Mouse (Mus musculus) embryonic fibroblast, embryonic 13.5 days (primary cell): ENCODE measurements at regions not wholly inside any gene's neighbourhood (a gene's known extent, or its start where the extent isn't known, plus 50 kb on each side); places are given as distances from the start of the nearest gene placed in this dataset.
A peak's percentile ranks its signal among the peaks of the same experiment; 100 is the strongest.

Experiments
- H3K27ac ChIP-seq: 2 replicates; pipeline ENCODE4 v1.5.1; 2012; ENCODE audit warnings: low read length, control low read depth, inconsistent platforms; ENCODE audit not compliant: insufficient read depth
- H3K4me1 ChIP-seq: 2 replicates; pipeline ENCODE4 v1.6.1; 2011; ENCODE audit warnings: low read length; ENCODE audit not compliant: control insufficient read depth, insufficient read depth
- H3K4me3 ChIP-seq: 2 replicates; pipeline ENCODE4 v1.5.1; 2011; ENCODE audit warnings: mild to moderate bottlenecking, control low read depth, low read length; ENCODE audit not compliant: insufficient read depth
- CTCF ChIP-seq: IDR thresholded peaks from 2 replicates; pipeline ENCODE4 v1.5.1; 2011; ENCODE audit warnings: mild to moderate bottlenecking, control low read depth, low read length, moderate library complexity, borderline replicate concordance; ENCODE audit not compliant: insufficient read depth
- POLR2A ChIP-seq: IDR thresholded peaks from 2 replicates; pipeline ENCODE4 v1.6.1; 2011; ENCODE audit warnings: low read depth, mild to moderate bottlenecking, control low read depth, low read length, moderate library complexity

DNA sequence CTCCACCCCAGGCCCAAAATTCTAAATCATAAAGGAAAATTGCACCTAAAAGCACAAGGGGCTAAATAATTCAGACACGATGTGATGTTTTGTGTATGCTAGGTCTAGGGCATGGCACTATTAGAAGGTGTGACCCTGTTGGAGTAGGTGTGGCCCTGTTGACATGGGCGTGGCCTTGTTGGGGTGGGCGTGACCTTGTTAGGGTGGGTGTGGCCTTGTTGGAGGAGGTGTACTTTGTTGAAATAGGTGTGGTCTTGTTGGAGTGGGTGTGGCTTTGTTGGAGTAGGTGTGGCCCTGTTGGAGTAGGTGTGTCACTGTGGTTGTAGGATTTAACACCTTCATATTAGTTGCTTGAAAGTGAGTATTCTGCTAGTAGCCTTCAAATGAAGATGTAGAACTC, 114.1 kb downstream of the Cryba4 start:
- Histone ChIP-seq H3K4me3 (no peak overlapping the region), H3K27ac (no peak overlapping the region), H3K4me1 (no peaks in the 10 kb centered on the region)
- TF ChIP-seq CTCF (no peak), POLR2A (no peak)

DNA sequence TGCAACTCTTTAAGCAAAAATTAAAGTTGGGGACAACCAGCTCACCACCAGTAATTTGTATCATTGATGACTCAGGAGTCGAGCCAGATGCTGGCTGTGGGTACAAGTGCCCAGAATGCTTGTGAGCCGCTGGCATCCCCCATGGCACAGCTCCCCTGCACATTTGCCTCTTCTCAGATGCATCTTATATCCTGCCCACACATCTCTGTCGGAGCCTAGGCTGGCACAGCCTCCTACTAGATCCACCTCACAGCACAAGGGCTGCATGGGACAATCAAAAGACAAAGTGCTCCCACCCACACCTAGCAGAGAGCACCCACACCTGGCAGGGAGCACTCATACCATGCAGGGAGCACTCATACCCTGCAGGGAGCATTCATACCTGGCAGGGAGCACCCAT, 109.6 kb downstream of the Cryba4 start:
- TF ChIP-seq POLR2A (no peak), CTCF (no peak)
- H3K4me1 ChIP-seq, result no peaks in the 10 kb centered on the region
- H3K4me3 ChIP-seq, result no peak overlapping the region
- no peak overlapping the region for H3K27ac ChIP-seq

DNA sequence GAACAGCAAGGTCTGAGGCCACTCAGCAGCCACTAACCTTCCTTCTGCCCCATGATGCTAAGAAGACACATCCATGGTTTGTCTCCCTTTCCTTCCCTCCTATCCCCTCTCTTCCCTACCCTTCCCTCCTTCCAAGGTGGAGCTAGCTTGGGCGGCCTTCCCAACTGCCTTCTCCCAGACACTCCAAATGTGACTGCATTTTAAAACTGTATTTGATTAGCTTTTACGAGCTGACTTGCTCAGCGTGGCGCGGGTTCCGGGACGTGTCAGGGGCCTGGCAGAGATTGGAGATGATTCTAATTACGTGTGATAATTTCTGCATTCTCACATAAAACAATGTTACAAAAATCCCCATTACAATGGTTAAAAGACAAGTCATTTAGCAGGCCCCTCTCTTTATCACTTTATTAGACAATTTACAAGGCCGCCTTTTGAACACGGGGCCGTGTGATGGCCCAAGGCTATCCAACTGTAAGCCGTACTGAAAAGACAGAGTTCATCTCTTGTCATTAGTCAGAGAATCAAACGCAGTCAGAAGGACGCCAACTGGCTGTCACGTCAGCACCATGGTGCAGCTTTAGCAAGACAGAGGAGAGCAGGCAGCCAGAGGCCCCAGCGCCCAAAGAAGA, 108.2 kb downstream of the Cryba4 start:
- Histone ChIP-seq H3K4me3 (no peak overlapping the region), H3K27ac (no peak overlapping the region), H3K4me1 (no peaks in the 10 kb centered on the region)
- TF ChIP-seq CTCF (no peak), POLR2A (no peak)

DNA sequence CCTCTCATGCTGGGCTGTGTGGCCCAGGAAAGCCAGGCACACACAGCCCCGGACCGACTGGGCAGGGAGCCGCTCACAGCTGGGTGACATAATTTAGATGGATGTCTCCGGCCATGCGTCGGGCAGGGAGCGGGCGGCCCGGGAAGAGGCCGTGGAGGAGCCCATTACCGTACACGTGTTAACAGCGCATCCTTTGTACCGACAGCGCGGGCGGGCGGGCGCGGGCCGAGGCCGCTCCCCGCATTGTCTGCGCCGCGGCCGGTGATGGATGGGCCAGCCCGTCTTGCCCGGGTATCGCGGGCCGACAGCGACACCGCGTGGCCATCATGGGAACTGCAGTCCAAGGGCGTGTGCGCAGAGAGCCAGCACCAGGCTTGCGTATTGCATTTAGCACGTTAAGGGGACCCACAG, 98.6 kb downstream of the Cryba4 start:
- Histone ChIP-seq H3K4me3 (no peak overlapping the region), H3K27ac (no peak overlapping the region), H3K4me1 (0 out of 2 replicates have a peak, but pooled peaks cover 2% of the 10 kb centered on the region)
- TF ChIP-seq CTCF, result peak; percentile 99
- no peak for TF ChIP-seq POLR2A

DNA sequence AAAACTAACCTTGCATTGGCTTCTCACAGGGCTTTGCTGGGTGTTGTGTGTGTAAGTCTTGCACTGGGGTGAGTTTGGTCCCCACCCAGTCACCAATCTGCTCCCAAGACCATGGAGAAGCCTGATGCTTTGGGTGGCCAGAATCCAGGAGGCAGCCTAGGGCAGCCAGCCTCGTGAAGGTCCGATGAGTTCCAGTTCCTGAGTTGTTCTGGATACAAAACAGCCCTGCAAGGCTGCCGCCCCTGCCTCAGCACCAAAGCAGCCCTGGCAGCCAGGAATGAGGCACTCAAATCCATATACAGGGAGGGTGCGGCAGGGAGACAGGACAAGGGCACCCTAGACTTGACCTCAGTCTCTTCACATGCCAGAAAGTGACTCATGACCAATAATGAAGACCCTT, 97.7 kb downstream of the Cryba4 start:
- TF ChIP-seq CTCF, result no peak
- no peak for TF ChIP-seq POLR2A
- no peak overlapping the region for H3K4me3 ChIP-seq

DNA sequence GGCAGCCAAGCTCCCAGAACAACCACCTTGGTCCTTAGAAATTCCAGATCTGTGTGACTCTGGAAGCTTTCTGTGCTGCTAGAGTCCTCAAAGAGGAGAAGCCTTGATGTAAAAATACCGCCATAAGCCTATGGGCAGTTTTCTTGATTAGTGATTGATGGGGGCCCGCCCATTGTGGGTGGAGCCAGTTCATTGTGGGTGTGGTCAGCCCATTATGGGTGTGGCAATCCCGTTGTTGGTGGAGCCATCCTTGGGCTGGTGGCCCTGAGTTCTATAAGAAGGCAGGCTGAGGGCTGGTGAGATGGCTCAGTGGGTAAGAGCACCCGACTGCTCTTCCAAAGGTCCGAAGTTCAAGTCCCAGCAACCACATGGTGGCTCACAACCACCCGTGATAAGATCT, 97.3 kb downstream of the Cryba4 start:
- no peak overlapping the region for H3K4me3 ChIP-seq
- TF ChIP-seq CTCF (no peak), POLR2A (no peak)
- H3K4me1 ChIP-seq, result 0 out of 2 replicates have a peak, but pooled peaks cover 2% of the 10 kb centered on the region
- no peak overlapping the region for H3K27ac ChIP-seq

More for the DNA sequence above, 97.7 kb downstream of the Cryba4 start:
- Histone ChIP-seq H3K4me1 (0 out of 2 replicates have a peak, but pooled peaks cover 2% of the 10 kb centered on the region), H3K27ac (no peak overlapping the region)

DNA sequence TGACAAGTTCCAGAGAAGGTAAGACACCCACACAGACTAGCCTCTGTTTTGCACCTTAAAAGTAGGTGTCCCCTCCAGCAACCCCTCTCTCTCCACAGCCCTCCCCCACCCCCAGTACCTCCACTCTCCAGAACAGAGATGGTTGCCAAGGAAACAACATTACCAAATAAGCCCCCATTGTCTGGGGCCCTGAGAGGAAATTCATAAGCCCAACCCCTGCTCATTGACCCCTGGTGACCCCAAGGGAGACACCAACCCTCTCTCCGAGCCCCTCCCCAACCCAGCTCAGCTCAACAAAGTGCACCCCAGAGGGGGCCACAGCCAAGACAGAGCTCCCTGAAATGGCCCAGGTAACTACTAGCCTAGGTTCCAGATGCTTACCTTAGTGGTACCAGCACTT, 96.3 kb downstream of the Cryba4 start:
- no peak overlapping the region for H3K4me3 ChIP-seq
- H3K27ac ChIP-seq, result no peak overlapping the region
- TF ChIP-seq CTCF, result no peak
- TF ChIP-seq POLR2A, result no peak
- 0 out of 2 replicates have a peak, but pooled peaks cover 2% of the 10 kb centered on the region for H3K4me1 ChIP-seq

DNA sequence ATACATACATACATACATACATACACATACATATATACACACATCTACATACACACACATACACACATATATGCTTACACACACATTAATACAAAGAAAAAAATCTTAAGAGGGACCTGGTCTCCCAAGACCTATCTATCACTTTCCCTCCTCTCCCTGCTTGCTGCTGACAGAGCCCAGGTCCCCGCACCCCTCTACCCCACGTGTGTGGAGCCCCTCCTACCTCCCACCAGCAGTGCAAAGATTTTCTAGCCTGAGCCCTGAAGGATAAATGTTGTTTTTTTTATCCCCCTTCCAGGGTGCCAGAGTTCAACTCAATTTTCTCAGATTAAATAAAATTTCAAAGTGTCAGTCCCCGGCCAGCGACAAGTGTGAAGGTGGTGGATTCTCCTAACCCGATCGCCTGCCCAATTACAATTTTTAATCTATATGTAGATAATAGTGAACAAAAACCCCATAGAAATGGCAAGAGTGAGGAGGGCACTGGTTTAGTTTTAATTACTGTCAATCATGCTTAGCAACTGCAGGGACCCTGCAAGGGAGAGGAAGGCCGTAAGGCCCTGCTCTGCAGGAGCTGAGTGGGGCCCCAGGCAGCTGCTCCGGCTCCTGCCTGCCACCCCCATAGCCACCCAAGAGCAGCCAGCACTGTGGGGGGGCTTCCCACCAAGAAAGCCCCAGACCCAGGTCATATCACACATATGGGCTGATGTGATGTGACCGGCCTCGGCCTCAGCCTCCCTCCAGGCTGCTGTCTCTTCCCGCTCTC, 85.7 kb downstream of the Cryba4 start:
- Histone ChIP-seq H3K4me3 (no peak overlapping the region), H3K27ac (no peak overlapping the region), H3K4me1 (no peaks in the 10 kb centered on the region)
- TF ChIP-seq CTCF, result no peak
- no peak for TF ChIP-seq POLR2A

DNA sequence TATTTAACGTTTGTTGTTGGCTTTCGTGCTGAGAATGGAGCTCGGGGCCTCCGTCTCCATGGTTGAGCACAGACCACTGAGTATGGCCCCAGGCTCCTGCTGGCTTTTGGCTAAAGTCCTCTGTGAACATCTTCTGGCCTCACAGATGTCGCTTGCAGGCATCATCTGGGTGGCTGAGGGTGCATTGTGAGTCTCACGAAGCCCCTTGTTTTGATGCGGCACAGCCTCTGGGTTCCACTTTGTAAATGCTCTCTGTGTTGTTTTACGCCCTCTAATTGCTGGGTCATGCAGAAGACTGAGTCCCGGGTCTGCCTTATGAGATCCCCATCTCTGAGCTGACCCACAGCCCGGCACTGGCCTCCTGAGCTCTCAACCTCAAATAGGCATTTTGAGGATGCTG, 84.5 kb downstream of the Cryba4 start:
- no peak overlapping the region for H3K27ac ChIP-seq
- TF ChIP-seq POLR2A (no peak), CTCF (no peak)
- no peak overlapping the region for H3K4me3 ChIP-seq
- no peaks in the 10 kb centered on the region for H3K4me1 ChIP-seq

DNA sequence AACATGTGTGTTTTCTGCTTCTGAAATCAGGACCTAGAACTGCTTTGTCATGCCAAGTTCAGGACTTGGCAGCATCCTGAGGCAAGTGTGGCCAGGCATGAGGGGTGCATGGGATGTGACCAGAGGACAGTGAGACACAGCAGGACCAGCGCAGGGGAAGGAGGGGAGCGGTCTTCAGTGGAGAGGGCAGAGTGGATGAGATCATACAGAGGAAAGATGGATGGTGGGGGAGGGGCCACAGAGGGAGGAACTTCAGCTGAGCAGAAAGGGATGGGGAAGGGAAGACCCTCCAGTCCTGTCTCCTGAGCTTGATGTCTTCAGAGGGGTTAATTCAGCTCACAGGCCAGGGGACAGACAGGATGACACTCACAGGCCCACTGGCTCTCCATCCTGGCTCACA, 81.0 kb downstream of the Cryba4 start:
- Histone ChIP-seq H3K4me3 (no peak overlapping the region), H3K4me1 (no peaks in the 10 kb centered on the region), H3K27ac (no peak overlapping the region)
- no peak for TF ChIP-seq POLR2A
- TF ChIP-seq CTCF, result no peak
